Mouse (Mus musculus) heart, embryonic 16.5 days (tissue): ENCODE data around the gene Tmem39b. TPM values are rescaled to one million over a fixed set of nuclear protein-coding genes. Genes with fewer than 3 reads are reported as not detected.

Source experiments
- ATAC-seq: fragments of 200-750 bp; cut with Nextera tagmentation; replicated peaks from 2 replicates; pipeline ENCODE4 v1.8.0; 2017; ENCODE audit warnings: moderate number of reproducible peaks; ENCODE audit not compliant: insufficient read depth, low FRiP score; ENCODE audit errors: extremely low read depth
- H3K27ac ChIP-seq: fragments of 300-500 bp; sonication (generic); 2 replicates; pipeline ENCODE4 v1.5.1; 2014; ENCODE audit warnings: mild to moderate bottlenecking, low read length, control low read depth, moderate library complexity
- H3K27me3 ChIP-seq: fragments of 300-500 bp; sonication (generic); 2 replicates; pipeline ENCODE4 v1.6.1; 2014; ENCODE audit warnings: low read length, mixed read lengths; ENCODE audit not compliant: control insufficient read depth, insufficient read depth
- H3K36me3 ChIP-seq: fragments of 300-500 bp; sonication (generic); 2 replicates; pipeline ENCODE4 v1.6.1; 2014; ENCODE audit not compliant: control insufficient read depth, insufficient read depth
- H3K4me1 ChIP-seq: fragments of 300-500 bp; sonication (generic); 2 replicates; pipeline ENCODE4 v1.6.1; 2014; ENCODE audit warnings: low read length, mixed read lengths; ENCODE audit not compliant: control insufficient read depth, insufficient read depth
- H3K4me2 ChIP-seq: fragments of 300-500 bp; sonication (generic); 2 replicates; pipeline ENCODE4 v1.6.1; 2014; ENCODE audit warnings: low read depth, mild to moderate bottlenecking, control low read depth, low read length
- H3K4me3 ChIP-seq: fragments of 300-500 bp; sonication (generic); 2 replicates; pipeline ENCODE4 v1.5.1; 2014; ENCODE audit warnings: mild to moderate bottlenecking, control low read depth, low read length
- H3K9ac ChIP-seq: fragments of 300-500 bp; sonication (generic); 2 replicates; pipeline ENCODE4 v1.6.1; 2014; ENCODE audit warnings: low read length, control low read depth
- H3K9me3 ChIP-seq: fragments of 300-500 bp; sonication (generic); replicated peaks from 2 replicates; pipeline ENCODE4 v1.6.1; 2016; ENCODE audit warnings: low read length; ENCODE audit not compliant: control insufficient read depth
- WGBS: fragments of 180-500 bp; shearing (Covaris S2); extraction: QIAGEN DNeasy Blood & Tissue Kit; methylation state at CpG from one replicate; pipeline ENCODE4 v1.1.7; 2014; 5-methylcytosine and 5-hydroxymethylcytosine counted together
- microRNA-seq: library from miRNA; unstranded; fragments of <30 nt; microRNA quantifications from one replicate; pipeline ENCODE4, GENCODE M21; 2017
- polyA plus RNA-seq: library from polyadenylated mRNA; unstranded; fragments of >200 nt; fragmentation: Nextera tagmentation; extraction: Ambion mirVana; gene quantifications from 2 replicates; pipeline ENCODE4 v1.2.1, GENCODE M21; 2015

The Tmem39b gene
- polyA plus RNA-seq, 1 experiment from 2014 or later: 6.6 TPM

DNA sequence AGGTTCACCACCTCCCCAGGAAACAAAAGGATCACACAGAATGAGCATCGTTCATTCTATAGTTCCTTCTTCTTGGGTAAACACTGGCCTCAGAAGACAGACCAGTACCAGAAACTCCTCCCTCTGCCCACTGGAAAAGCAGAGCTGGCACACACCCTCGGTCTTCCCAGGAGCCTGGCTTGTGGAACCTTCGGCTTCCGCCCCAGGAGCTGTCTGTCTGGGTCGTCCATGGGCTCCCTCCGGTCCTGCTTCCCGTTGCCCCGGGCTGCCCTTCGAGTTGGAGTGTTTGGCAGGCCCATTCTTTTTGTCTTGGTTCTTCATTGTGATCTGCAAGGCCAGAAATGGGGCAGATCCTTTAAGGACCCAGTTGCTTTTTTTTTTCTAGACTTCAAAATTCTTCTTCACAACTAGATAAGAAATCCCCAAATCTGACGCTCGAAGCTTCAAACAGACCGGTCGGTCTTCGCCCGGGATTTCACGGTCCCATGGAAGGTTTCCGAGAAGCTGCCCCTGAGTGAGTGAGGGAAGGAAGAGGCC, 56.5 kb downstream of the Tmem39b start:
- H3K4me1 ChIP-seq: peaks cover 23% of the 10 kb centered on the region
- ATAC-seq: no peak
- no peaks in the 10 kb centered on the region for H3K9me3 ChIP-seq
- 2% methylated on average over 17 of the region's 17 CpGs for WGBS
- H3K4me3 ChIP-seq: peak overlapping the region; percentile 60
- peak overlapping the region; percentile 85 for H3K9ac ChIP-seq
- H3K4me2 ChIP-seq: peak overlapping the region; percentile 76
- peak overlapping the region; percentile 98 for H3K27ac ChIP-seq
- peaks cover 37% of the 10 kb centered on the region for H3K36me3 ChIP-seq
- H3K27me3 ChIP-seq: no peaks in the 10 kb centered on the region

DNA sequence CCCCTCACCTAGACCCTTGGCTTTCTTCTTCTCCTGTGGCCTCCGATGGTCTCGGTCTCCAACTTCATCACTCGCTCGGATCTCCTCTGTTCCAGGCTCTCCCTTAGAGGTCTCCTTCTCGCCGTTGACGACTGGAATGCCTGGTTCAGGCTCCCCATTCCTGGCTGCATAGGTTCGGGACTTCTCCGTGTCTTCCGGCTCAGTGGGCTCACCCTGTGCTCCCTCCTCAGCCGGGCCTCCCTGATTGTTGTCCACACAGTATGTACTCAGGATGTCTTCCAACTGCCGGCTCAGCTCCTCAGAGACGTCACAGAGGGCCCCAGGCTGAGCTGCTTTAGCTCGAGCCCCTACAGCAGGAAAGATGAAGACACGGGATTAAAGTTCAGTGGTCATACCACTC, 57.4 kb downstream of the Tmem39b start:
- peak overlapping the region; percentile 76 for H3K4me2 ChIP-seq
- H3K36me3 ChIP-seq: peaks cover 42% of the 10 kb centered on the region
- WGBS: 75% methylated on average over 15 of the region's 15 CpGs
- peaks cover 23% of the 10 kb centered on the region for H3K4me1 ChIP-seq
- ATAC-seq: no peak
- H3K27ac ChIP-seq: no peak overlapping the region; the same call in 1 of the 2 replicates
- H3K9ac ChIP-seq: peak overlapping the region; percentile 85
- H3K27me3 ChIP-seq: no peaks in the 10 kb centered on the region
- peak overlapping the region; percentile 60 for H3K4me3 ChIP-seq
- H3K9me3 ChIP-seq: no peaks in the 10 kb centered on the region

DNA sequence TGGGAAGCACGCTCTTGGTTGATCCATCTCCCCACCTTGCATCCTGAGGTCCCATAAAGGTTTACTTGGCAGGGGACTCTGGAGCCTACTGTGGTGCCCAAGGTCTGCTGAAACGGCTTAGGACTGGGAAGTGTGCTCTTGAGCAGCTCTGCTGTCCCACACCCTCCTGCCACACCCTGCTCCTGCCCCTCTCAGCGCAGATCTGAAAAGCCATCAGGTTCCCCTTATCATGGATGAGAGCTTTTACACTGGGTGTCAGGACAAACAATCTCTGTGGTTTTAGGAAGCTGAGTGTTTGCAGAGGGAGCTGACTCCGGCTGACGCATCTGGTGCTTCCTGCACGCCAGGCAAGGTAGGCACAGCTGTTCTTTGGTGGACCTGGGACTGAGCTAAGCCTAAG, 62.8 kb downstream of the Tmem39b start:
- H3K27ac ChIP-seq: no peak overlapping the region
- H3K4me2 ChIP-seq: no peak overlapping the region
- ATAC-seq: no peak
- no peaks in the 10 kb centered on the region for H3K9me3 ChIP-seq
- H3K4me3 ChIP-seq: no peak overlapping the region
- H3K27me3 ChIP-seq: no peaks in the 10 kb centered on the region
- peaks cover 8% of the 10 kb centered on the region for H3K4me1 ChIP-seq
- 90% methylated on average over 6 of the region's 6 CpGs for WGBS
- H3K36me3 ChIP-seq: peaks cover 81% of the 10 kb centered on the region
- no peak overlapping the region for H3K9ac ChIP-seq

DNA sequence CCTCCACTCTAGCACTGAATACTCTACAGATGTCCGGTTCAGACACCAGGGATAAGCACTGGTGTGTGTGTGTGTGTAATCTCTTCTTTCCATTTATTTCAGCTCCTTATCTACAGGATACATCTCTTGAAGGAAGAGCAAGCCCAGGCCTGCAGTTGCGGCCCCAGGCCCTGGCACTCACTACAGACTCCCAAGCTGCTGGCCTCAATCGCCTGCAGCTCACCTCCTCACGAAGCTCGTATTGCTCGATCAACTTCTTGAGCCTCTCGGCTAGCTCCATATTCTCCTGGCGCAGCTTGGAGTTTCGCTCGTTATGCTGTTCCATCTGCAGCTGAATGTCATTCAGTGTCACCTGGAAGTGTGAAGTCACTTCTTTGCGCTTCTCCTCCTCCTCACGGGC, 64.8 kb downstream of the Tmem39b start:
- H3K4me2 ChIP-seq: no peak overlapping the region
- H3K27me3 ChIP-seq: no peaks in the 10 kb centered on the region
- no peak overlapping the region for H3K27ac ChIP-seq
- H3K9me3 ChIP-seq: no peaks in the 10 kb centered on the region
- no peak for ATAC-seq
- H3K4me3 ChIP-seq: no peak overlapping the region
- no peaks in the 10 kb centered on the region for H3K4me1 ChIP-seq
- H3K36me3 ChIP-seq: peaks cover 80% of the 10 kb centered on the region
- 90% methylated on average over 12 of the region's 12 CpGs for WGBS
- H3K9ac ChIP-seq: no peak overlapping the region

DNA sequence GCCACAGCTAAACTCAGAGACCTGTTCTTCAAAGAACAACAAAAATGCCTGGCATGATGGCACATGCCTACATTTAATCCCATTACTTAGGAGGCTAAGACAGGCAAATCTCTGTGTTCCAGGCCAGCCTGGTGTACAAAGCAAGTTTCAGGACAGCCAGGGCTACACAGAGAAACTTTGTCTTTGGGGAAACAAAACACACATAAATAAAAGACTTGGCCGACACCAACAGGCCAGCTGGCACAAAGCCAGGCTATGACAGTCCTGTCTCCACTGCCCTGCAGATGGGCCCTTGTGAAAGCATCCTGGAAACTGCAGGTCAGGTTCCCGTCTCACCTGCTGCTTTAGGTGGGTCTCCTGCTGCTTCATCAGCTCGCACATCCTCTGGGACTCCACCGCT, 65.7 kb downstream of the Tmem39b start:
- H3K4me2 ChIP-seq: no peak overlapping the region
- no peaks in the 10 kb centered on the region for H3K27me3 ChIP-seq
- H3K4me3 ChIP-seq: no peak overlapping the region
- no peak for ATAC-seq
- peaks cover 74% of the 10 kb centered on the region for H3K36me3 ChIP-seq
- H3K9me3 ChIP-seq: no peaks in the 10 kb centered on the region
- 74% methylated on average over 4 of the region's 4 CpGs for WGBS
- H3K27ac ChIP-seq: no peak overlapping the region
- H3K9ac ChIP-seq: no peak overlapping the region
- no peaks in the 10 kb centered on the region for H3K4me1 ChIP-seq

Small RNA genes lying within 50 kb of the gene (microRNA-seq; reads per million reads assigned to microRNA genes)
- 1.6 reads per million for gene Mir7016

Other genes starting within 250 kb of the Tmem39b start
- 25.0 and 26.2 TPM in 2 replicates for gene Bsdc1, start 235.3 kb downstream of the Tmem39b start, polyA plus RNA-seq
- gene Tssk3, start 205.8 kb downstream of the Tmem39b start, polyA plus RNA-seq: not detected in 2 replicates
- not detected in 2 replicates for gene Fam229a, start 205.6 kb downstream of the Tmem39b start, polyA plus RNA-seq
- gene Marcksl1, start 183.3 kb downstream of the Tmem39b start, polyA plus RNA-seq: 262 and 287 TPM in 2 replicates
- 123 and 139 TPM in 2 replicates for gene Hdac1, start 154.1 kb downstream of the Tmem39b start, polyA plus RNA-seq
- gene Lck, start 123.2 kb downstream of the Tmem39b start, polyA plus RNA-seq: 45.9 and 121 TPM in 2 replicates
- 5.1 and 5.7 TPM in 2 replicates for gene Fam167b, start 118.3 kb downstream of the Tmem39b start, polyA plus RNA-seq
- gene Eif3i, start 96.2 kb downstream of the Tmem39b start, polyA plus RNA-seq: 178 and 180 TPM in 2 replicates
- 148 and 152 TPM in 2 replicates for gene Tmem234, start 96.2 kb downstream of the Tmem39b start, polyA plus RNA-seq
- gene Dcdc2b, start 82.6 kb downstream of the Tmem39b start, polyA plus RNA-seq: 1.8 and 2.7 TPM in 2 replicates
- gene Iqcc, start 77.7 kb downstream of the Tmem39b start, polyA plus RNA-seq: 22.7 and 22.9 TPM in 2 replicates
- gene Ccdc28b, start 72.9 kb downstream of the Tmem39b start, polyA plus RNA-seq: 50.9 and 55.0 TPM in 2 replicates
- 47.0 and 48.9 TPM in 2 replicates for gene Txlna, start 55.8 kb downstream of the Tmem39b start, polyA plus RNA-seq
- gene Kpna6, start 24.1 kb downstream of the Tmem39b start, polyA plus RNA-seq: 16.1 and 18.0 TPM in 2 replicates
- 63.4 and 65.8 TPM in 2 replicates for gene Khdrbs1, start 45.5 kb upstream of the Tmem39b start, polyA plus RNA-seq
- 352 and 364 TPM in 2 replicates for gene Ptp4a2, start 114.4 kb upstream of the Tmem39b start, polyA plus RNA-seq
- 0.22 and 0.35 TPM in 2 replicates for gene Spocd1, start 232.4 kb upstream of the Tmem39b start, polyA plus RNA-seq